Mouse (Mus musculus) spleen, postnatal 36 days (tissue): ENCODE results near the gene Nrg4.
"Not testable (repeated sequence)": the region's sequence is repeated elsewhere in the genome, so short reads cannot be mapped to it uniquely, and the experiment has no call there.

Source experiments
- DNase-seq, 2 experiments: peaks; one replicate each; pipeline ENCODE4 v3.0.0; 2022; ENCODE audit warnings: low spot score in 2 of 2, mixed read lengths in 1 of 2

The Nrg4 gene

DNA sequence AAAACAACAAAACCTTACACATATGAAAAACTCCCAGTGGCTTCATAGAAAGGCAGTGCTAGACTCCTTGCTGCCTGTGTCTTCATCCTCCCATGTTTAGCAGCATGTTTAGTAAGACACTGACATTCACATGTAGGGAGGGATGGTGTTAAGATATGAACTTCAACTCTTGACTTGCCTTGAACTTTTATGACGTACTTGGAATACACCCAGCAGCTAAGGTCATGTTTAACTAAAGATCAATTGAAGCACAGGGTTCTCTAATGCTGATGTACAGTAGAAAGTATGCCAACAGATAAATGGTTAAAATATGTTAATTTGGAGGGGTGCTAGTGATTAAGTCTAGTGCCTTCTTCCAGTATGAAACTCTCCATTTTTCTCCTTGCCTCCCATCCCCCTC, 4.0 kb downstream of the Nrg4 start:
- DNase-seq: no peak

GRCm38 (mm10) chr9:55313619-55314261, 12.9 kb downstream of the Nrg4 start:
- no peak for DNase-seq

- peak; percentile 30 to 47 for DNase-seq
These were observed 15.1 kb downstream of the Nrg4 start for GRCm38 (mm10) chr9:55311560-55311959.

DNA sequence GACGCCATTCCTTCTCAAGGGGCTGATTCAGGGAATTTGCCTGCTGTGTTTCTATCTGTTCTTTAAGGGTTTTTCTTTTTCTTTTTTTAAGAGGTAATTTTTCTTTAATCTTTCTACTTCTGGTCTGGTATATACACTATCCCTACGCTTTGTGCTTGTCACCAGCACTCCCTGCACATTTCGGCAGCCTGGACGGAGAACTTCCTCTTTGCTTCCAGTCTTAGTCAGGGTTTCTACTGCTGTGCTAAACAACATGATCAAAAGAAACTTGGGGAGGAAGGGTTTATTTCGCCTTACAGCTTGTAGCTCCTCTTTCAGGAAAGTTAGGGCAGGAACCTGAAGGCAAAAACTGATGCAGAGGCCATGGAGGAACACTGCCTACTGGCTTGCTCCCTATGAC, 18.2 kb downstream of the Nrg4 start:
- DNase-seq: no peak

DNA sequence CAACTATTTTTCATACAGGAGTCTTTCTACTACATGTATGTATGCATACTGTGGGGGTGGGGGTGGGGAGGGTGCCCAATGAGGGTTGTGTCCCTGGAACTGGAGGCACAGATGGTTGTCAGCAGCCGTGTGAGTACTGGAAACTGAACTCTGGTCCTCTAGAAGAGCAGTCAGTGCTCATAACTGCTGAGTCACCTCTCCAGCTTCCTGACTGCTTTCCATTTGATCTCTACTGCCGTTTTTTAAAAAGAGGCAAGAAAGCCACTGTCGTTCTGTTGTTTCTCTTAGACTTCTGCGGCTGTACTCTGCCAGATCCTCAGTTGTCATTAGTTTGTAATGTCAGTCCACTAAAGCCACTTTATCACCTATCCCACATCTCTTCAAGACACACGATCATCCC, 19.1 kb downstream of the Nrg4 start:
- DNase-seq: no peak

DNA sequence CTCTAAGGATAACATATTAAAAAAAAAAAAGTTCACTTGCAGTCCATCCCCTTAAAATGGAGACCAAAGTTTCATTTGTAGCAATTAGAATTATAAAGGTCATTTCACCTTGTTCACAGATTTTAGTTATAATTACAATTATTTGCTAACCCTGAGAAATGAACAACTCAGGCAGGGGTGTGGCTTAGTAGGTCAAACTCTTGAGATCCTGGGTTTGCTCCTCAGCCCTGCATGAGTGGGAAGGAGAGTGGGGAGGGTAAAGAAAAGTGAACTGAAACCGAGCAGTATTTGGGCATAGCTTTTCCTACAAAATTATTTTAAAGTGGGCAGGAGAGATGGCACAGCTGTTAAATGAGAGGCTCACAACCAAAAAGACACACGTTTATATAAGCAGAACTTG, 19.6 kb downstream of the Nrg4 start:
- no peak for DNase-seq

DNA sequence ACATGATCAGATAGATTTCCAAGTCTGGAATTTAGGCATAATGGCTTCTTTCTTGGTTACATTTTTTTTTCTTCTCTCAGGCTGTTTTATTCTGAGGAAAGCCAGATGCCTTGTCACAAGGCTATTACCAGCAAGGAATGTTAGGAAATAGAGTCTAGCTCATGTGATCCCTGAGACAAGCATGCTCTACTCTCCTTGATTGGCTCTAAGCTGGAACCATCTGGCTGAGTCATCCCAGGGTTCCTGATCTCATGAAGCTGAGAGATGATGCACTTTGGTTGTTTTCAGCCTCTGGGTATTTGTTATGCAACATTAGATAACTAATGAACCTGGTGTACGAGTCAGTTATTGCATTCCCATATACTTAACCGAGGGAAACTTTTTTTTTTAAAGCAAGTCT, 30.4 kb downstream of the Nrg4 start:
- DNase-seq: no peak

- DNase-seq: no peak
These were observed 34.7 kb downstream of the Nrg4 start for GRCm38 (mm10) chr9:55291966-55292365.

DNA sequence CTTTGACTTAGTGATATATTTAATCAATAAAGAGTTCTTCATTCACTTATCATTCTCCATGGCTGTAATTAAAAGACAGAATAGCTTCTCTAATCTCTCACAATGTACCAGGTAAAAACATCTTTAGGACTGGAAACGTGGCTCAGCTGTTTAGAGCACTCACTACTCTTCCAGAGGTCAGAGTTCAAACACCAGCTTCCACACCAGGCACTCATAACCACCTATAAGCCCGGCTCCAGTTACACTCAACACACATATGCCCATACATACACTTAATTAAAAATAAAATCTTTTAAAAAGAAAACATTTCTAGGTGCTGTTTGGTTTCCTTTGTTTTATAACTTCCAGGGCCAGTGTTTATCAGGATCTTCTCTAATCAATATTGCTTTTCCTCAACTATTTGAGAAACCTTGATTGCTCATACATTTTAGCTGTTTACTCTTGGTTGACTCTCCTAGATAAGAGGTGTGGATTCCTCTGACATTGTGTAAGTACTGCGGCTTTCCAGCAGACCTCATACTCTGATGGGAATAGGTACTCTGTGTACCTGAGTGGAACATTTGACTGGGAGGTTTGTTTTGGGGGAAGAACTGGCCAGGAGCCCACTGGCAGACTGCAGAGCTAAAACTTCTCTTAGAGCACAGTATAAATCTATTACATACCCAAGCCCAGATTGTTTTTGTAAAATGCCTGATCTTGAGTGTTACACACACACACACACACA, 37.0 kb downstream of the Nrg4 start:
- no peak for DNase-seq

DNA sequence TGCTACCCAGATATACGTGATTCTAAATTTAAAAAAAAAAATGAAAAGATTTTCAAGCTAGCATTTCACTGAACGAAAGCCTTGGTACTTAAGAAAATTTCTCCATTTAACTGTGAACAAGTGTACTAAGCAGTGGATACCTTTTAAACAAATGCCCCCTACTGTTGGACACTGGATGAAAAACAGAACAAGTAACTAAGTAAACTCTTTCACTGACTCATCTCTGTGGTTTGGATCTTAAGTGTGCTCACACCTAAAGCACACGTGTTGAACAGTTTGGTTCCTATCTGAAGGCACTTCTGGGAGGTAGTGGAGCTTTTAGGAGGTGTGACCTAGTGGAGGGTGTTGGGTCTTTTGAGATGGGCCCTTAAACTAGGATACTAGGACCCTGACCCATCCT, 41.4 kb downstream of the Nrg4 start:
- DNase-seq: no peak

DNA sequence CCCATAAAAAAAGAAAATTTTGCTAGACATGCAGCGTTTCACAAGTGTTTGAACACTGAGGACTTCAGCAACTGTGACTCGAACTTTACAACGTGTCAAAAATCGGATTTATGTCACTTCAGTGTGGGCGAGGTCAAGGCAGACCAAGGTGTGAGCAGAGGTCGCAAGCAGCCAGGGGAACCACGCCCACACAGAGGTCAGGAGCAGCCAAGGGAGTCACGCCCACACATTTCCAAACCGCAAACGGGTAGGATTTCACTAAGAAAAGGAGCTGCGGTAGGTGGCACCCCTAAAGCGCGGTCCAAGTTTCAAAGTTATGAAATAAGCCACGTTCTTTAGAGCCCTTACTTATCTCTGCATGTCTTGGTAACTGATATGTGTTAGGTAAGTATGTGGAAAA, 43.1 kb downstream of the Nrg4 start:
- peak; percentile 13 to 41 for DNase-seq

DNA sequence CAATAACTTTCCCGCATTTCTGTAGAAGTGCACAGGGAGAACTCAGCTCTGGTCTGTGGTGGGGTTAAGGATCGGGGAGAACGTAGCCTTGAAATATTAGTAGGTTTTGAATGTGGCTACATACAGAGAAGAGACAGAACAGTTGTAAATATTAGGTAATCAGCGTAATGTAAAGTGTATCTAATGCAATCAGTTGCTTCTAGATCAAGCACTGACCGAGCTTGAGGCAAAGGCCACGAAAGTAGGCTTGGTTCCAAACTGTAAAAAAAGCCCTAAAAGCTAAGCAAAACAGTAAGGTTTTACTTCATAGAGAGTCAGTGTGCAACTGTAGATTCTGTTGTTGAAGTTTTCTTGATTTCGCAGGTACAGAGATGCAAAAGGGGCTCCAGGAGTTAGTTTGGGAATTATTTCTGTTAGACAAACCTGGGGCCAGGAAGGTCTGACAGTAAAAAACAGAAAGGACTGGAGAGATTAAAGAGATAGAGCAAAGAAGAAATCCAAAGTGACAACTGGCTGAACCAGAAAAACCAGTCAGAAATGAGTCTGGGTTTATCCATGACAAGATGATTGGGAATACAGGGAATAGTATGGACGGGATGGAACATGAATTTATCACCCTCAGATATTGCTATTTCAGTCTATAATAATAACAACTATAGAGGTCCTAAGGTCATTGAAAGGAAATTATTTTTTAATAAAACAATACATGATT, 47.4 kb downstream of the Nrg4 start:
- DNase-seq: no peak

GRCm38 (mm10) chr9:55277562-55277961, 49.1 kb downstream of the Nrg4 start:
- no peak for DNase-seq

- no peak for DNase-seq
These were observed 52.7 kb downstream of the Nrg4 start for GRCm38 (mm10) chr9:55273906-55274305.

GRCm38 (mm10) chr9:55271960-55272560, 54.6 kb downstream of the Nrg4 start:
- DNase-seq: no peak

DNA sequence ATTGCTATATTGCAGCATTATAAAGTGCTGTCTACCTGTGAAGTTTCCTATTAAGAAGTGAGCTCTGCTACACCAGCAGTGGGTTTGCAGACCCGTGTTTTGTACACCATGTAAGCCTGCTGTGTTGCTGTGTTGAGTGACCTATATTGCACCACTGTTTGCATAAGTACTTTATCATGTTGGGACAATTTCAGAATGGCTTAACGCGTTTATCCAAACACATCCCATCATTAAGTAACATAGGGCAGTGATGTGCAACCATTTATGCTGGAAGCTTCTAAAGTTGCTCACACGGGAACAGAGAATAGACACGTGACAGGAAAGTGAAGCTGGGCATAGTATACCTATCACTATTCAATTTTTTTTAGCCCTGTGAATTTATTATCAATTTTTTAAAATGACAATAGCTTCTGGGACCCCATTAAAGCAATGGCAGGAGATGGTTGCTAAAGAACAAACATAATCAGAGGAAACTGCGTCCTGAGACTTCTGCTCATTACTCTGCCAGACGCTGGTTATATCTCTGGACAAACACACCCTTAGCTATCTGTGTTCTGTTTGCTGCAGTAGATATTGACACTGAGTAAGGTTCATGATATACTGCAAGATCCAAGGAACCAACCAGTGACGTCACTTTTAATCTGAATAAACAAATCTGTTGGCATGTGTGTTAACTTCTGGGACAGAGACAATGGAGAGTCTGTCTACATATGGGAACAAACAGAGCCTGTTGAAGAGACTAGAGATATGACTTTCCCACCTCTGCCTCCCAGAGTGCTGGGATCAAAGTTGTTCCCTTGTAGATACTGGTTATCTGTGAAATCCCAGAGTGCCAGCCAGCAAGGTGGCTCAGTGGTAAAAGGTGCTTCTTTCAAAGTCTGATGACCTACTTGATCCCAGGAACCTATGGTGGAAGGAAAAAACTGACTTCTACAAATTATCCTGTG, 62.0 kb downstream of the Nrg4 start:
- no peak for DNase-seq

DNA sequence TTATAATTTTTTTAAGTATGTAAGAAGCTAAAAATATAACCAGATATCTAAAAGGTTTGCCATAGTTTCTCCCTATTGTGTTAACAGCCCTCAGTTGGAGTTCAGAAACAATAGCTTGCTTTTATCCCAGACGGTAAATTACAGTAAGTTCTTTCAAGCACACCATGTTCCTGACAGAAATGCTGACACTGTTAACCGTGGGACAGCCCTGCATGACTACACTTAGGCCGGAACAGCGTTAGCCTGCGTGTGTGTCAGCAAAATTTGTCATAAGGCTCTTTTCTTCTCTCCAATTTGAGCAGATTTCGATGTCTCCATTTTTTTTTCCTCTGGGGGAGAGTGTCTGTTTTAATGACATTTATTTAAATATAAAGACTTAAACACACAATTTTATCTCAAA, 66.9 kb downstream of the Nrg4 start:
- no peak for DNase-seq

- DNase-seq: no peak
These were observed 69.5 kb downstream of the Nrg4 start for GRCm38 (mm10) chr9:55257105-55257504.

DNA sequence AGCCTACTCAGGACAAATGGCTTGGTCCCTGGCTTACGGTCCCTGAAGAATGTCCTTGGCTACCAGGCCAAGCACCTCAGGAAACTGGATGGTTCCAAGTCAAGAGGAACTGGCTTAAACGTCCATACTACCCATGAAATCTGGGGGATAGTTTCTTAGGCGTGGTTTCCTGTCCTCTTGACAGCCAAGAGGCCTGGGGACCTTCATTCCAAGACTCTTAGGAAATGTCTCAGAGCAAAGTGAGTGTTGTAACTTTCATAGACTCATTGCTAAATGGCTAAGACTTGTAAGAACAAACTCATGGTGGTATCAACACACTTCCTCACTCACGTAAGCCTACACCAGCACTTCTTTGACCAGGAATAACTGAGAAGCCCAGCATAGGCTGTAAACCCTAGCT, 71.0 kb downstream of the Nrg4 start:
- no peak for DNase-seq

DNA sequence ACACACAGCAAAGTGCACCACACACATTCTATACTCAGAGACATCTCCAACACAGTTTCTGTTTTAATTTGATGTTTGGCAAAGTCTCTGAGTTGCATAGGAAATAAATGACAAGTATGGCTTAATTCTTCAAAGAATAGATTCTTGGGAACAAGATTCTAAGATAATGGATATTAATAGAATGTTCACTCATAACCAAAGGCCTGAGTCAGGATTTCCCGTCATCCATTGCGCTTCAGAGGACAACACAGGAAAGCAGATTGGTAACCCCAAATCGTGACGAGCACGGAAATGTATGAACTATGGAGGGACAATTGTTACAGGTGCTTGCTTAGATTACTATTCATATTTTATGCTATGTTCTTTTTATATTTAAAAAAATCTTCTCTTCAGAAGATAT, 71.6 kb downstream of the Nrg4 start:
- DNase-seq: no peak

DNA sequence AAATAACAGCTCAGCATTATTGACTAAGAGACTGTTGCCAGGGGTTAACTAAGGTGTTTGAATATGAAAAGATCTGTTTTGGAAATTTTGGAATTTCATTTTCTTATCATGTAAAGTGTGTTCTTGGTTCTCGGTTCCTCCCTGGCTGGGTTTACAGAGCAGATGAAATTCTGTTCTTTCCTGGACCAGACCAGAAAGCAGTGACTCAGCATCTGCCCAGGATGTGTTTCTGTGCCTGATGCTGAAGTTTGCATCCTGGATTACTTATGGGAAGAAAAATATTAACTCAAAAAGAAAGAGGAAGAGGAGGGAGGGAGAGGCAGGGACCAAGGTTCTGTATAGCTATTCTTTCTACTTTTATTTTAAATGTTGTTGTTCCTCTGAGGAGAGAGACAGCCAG, 72.8 kb downstream of the Nrg4 start:
- DNase-seq: no peak

DNA sequence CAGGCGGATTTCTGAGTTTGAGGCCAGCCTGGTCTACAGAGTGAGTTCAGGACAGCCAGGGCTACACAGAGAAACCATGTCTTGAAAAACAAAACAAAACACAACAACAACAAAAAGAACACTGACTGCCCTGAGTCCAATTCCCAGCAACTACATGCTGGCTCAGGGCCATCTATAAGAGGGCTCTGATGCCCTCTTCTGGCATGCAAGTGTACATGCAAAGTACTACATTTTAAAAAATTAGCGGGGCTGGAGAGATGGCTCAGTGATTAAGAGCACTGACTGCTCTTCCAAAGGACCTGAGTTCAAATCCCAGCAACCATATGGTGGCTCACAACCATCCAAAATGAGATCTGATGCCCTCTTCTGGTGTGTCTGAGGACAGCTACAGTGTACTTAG, 74.5 kb downstream of the Nrg4 start:
- not testable (repeated sequence) for DNase-seq
